Mouse (Mus musculus): Measurements from ENCODE around the gene Dock4. TPM values are rescaled to one million over a fixed set of nuclear protein-coding genes. Genes with fewer than 3 reads are reported as not detected.

Dock4 gene
- 0.38 TPM in 2 replicates for total RNA-seq (2012; rRNA removed)
- 0.19 and 0.26 TPM in 2 replicates for total RNA-seq (2014; rRNA removed)
- polyA plus RNA-seq (2012; ENCODE audit: insufficient read length, low read depth), result 0.49 and 0.67 TPM in 2 replicates

GRCm38 (mm10) chr12:40445648-40446449 lies at the start of gene Dock4, which contains the start of gene Zfp277:
Dock4 (plus strand) TSS chr12:40445952.
Zfp277 (minus strand) TSS chr12:40445902.
- peaks cover 15% of the 10 kb centered on the region for H3K27me3 ChIP-seq (replicated peaks)
- no peak within 1 kb of the TSS for H3K27ac ChIP-seq (ENCODE audit: insufficient read depth, low read depth)
- TF ChIP-seq KAT2A (IDR thresholded peaks at IDR 0.05; ENCODE audit: insufficient replicate concordance, low read length), result peak; percentile 90; the same call in 1 of the 2 replicates
- TF ChIP-seq MAZ (IDR thresholded peaks at IDR 0.05; ENCODE audit: low read depth, low read length), result peak; percentile 92
- TF ChIP-seq POLR2AphosphoS2 (IDR thresholded peaks at IDR 0.05; ENCODE audit: low read depth, low read length), result no peak
- TF ChIP-seq CTCF (conservative IDR thresholded peaks at IDR 0.05 in 1 of 2, IDR thresholded peaks at IDR 0.05 in 1 of 2; ENCODE audit: low read depth in 2 of 2, low read length in 2 of 2), result peak in 1 of 2 experiments; percentile 9; a peak in 1 of 4 replicates
- peak; percentile 66; the same call in 1 of the 2 replicates for TF ChIP-seq CHD2 (IDR thresholded peaks at IDR 0.05; ENCODE audit: low read length)
- TF ChIP-seq HCFC1 (IDR thresholded peaks at IDR 0.05; ENCODE audit: low read depth, low read length), result peak; percentile 98
- peak; percentile 29; the same call in 1 of the 2 replicates for TF ChIP-seq MYC (IDR thresholded peaks at IDR 0.05; ENCODE audit: low read depth, low read length)
- TF ChIP-seq TBP (conservative IDR thresholded peaks at IDR 0.05; ENCODE audit: low read depth, low read length), result no peak
- no peak for TF ChIP-seq CHD1 (IDR thresholded peaks at IDR 0.05; ENCODE audit: low read depth, low read length)
- peak; percentile 58; the same call in 1 of the 2 replicates for TF ChIP-seq GABPA (IDR thresholded peaks at IDR 0.05; ENCODE audit: insufficient replicate concordance, low read depth, low read length)
- peak; percentile 90 for TF ChIP-seq MXI1 (IDR thresholded peaks at IDR 0.05; ENCODE audit: low read depth, low read length)
- peak; percentile 67 for TF ChIP-seq POLR2A (IDR thresholded peaks at IDR 0.05; ENCODE audit: low read depth, low read length)
- TF ChIP-seq ELF1 (IDR thresholded peaks at IDR 0.05; ENCODE audit: low read depth, low read length), result peak; percentile 91
- TF ChIP-seq NRF1 (IDR thresholded peaks at IDR 0.05; ENCODE audit: low read depth, low read length), result peak; percentile 60; the same call in 1 of the 2 replicates
- H3K9me3 ChIP-seq (replicated peaks; ENCODE audit: low read length), result no peaks in the 10 kb centered on the region
- H3K4me1 ChIP-seq (ENCODE audit: control insufficient read depth in 1 of 2, insufficient read depth in 2 of 2), result peaks cover 0 to 13% of the 10 kb centered on the region in 2 experiments; a peak in 2 of 4 replicates
- H3K9ac ChIP-seq (ENCODE audit: insufficient read depth, low read depth), result peak within 1 kb of the TSS; percentile 32; the same call in 1 of the 2 replicates
- H3K79me2 ChIP-seq (replicated peaks; ENCODE audit: control insufficient read depth, extremely low read depth, insufficient read depth, poor library complexity, severe bottlenecking), result peaks cover 6% of the 10 kb centered on the region
- peak; percentile 99 for DNase-seq (ENCODE audit: extremely low read depth)
- H3K36me3 ChIP-seq (replicated peaks in 1 of 2; ENCODE audit: control insufficient read depth in 1 of 2, insufficient read depth in 1 of 2, low read length in 1 of 2), result peaks cover 0 to 7% of the 10 kb centered on the region in 2 experiments
- dilution Hi-C loops (cut with MboI; ENCODE audit: extremely low pct_ligation_motif_present, extremely low pct_unique_long_range_greater_than_20kb, low sequenced_read_pairs), result no loop called here
- in situ Hi-C loops (cut with MboI; ENCODE audit: low pct_ligation_motif_present, low pct_unique_long_range_greater_than_20kb, low sequenced_read_pairs), result no loop called here
- peak within 1 kb of the TSS; percentile 89 for H3K4me2 ChIP-seq (ENCODE audit: insufficient read depth, low read depth, poor library complexity, severe bottlenecking)
- H3K4me3 ChIP-seq (replicated peaks in 1 of 3; ENCODE audit: low read depth in 2 of 3, low read length in 2 of 3, poor library complexity in 1 of 3), result peak within 1 kb of the TSS; percentile 76 to 87 (median 86)

GRCm38 (mm10) chr12:40398916-40399315 lies 46.8 kb upstream of the Dock4 start:
- DNase-seq (ENCODE audit: extremely low read depth), result no peak
- TF ChIP-seq UBTF (IDR thresholded peaks at IDR 0.05; ENCODE audit: low read depth, low read length), result no peak
- no peak for TF ChIP-seq SIN3A (IDR thresholded peaks at IDR 0.05; ENCODE audit: low read length)
- TF ChIP-seq GABPA (IDR thresholded peaks at IDR 0.05; ENCODE audit: insufficient replicate concordance, low read depth, low read length), result no peak
- TF ChIP-seq ZKSCAN1 (IDR thresholded peaks at IDR 0.05; ENCODE audit: borderline replicate concordance, low read depth, low read length), result no peak
- no peak for TF ChIP-seq MAZ (IDR thresholded peaks at IDR 0.05; ENCODE audit: low read depth, low read length)
- TF ChIP-seq JUN (IDR thresholded peaks at IDR 0.05; ENCODE audit: insufficient read depth, low read depth, low read length), result no peak
- TF ChIP-seq SMC3 (IDR thresholded peaks at IDR 0.05; ENCODE audit: low read depth, low read length), result no peak
- no peak for TF ChIP-seq IRF4 (IDR thresholded peaks at IDR 0.05; ENCODE audit: low read depth, low read length)
- no peak for TF ChIP-seq USF2 (conservative IDR thresholded peaks at IDR 0.05; ENCODE audit: low read depth, low read length)
- TF ChIP-seq RCOR1 (conservative IDR thresholded peaks at IDR 0.05; ENCODE audit: low read depth, low read length), result no peak
- no peak for TF ChIP-seq PAX5 (IDR thresholded peaks at IDR 0.05; ENCODE audit: low read length)
- TF ChIP-seq MXI1 (IDR thresholded peaks at IDR 0.05; ENCODE audit: low read depth, low read length), result no peak
- no peak for TF ChIP-seq POLR2A (IDR thresholded peaks at IDR 0.05; ENCODE audit: low read depth, low read length)
- no peak for TF ChIP-seq ZC3H11A (IDR thresholded peaks at IDR 0.05; ENCODE audit: low read depth, low read length)
- TF ChIP-seq HCFC1 (IDR thresholded peaks at IDR 0.05; ENCODE audit: low read depth, low read length), result no peak
- H3K36me3 ChIP-seq (replicated peaks in 1 of 2; ENCODE audit: control insufficient read depth in 1 of 2, insufficient read depth in 1 of 2, low read length in 1 of 2), result peaks cover 0 to 8% of the 10 kb centered on the region in 2 experiments
- H3K27ac ChIP-seq (ENCODE audit: insufficient read depth, low read depth), result no peak overlapping the region
- H3K4me2 ChIP-seq (ENCODE audit: insufficient read depth, low read depth, poor library complexity, severe bottlenecking), result no peak overlapping the region
- no peak overlapping the region for H3K4me3 ChIP-seq (replicated peaks in 1 of 3; ENCODE audit: low read depth in 2 of 3, low read length in 2 of 3, poor library complexity in 1 of 3)
- H3K4me1 ChIP-seq (ENCODE audit: control insufficient read depth in 1 of 2, insufficient read depth in 2 of 2), result no peaks in the 10 kb centered on the region
- H3K79me2 ChIP-seq (replicated peaks; ENCODE audit: control insufficient read depth, extremely low read depth, insufficient read depth, poor library complexity, severe bottlenecking), result no peaks in the 10 kb centered on the region
- H3K9ac ChIP-seq (ENCODE audit: insufficient read depth, low read depth), result no peak overlapping the region
- no peaks in the 10 kb centered on the region for H3K27me3 ChIP-seq (replicated peaks)
- in situ Hi-C loops (cut with MboI; ENCODE audit: low pct_ligation_motif_present, low pct_unique_long_range_greater_than_20kb, low sequenced_read_pairs) (no loop called here), dilution Hi-C loops (cut with MboI; ENCODE audit: extremely low pct_ligation_motif_present, extremely low pct_unique_long_range_greater_than_20kb, low sequenced_read_pairs) (no loop called here)
- peaks cover 3% of the 10 kb centered on the region for H3K9me3 ChIP-seq (replicated peaks; ENCODE audit: low read length)

Measured in CH12.LX (cell line).